Mouse (Mus musculus): Measurements from ENCODE around the gene Syngr1.
A peak's percentile ranks its signal among the peaks of the same experiment; 100 is the strongest.

Gene Syngr1

DNA sequence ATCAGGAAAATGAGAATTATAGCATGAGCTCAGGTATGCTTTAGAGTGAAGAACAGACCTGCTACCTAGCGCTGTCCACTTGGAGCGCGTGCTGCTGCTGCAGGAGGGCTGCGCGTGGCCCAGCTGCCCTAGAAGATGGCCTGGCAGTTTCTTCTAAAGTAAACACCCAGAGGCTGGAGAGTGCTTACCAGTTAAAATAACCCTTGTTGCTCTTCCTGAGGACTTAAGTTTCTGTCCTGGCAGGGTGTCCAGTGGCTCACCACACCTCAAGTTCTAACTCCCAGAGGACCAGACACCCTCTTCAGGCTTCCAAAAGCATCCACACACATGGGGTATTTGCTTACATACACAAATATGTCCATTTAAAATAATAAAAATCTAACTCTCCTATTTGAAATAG is 54.3 kb downstream of the Syngr1 start:
- no peak for DNase-seq (ENCODE audit: low read depth, low spot score)

DNA sequence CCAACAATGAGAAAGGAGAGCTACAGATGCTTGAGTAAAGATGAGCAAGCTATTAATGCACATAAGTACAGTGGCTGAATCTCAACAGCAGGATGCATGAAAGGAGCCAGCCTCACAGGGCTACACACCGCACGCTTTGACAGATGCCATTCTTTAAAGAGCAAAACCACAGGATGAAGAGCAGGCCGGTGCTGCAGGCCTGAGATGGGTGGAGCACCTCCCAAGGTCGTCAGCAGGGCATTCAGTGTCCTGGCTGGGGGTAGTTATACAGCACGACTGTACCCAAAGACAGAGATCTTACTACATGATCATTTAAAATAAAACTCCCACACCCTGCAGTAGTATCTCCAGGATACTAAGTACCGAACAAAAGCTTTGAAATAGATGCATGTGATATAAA is 55.0 kb downstream of the Syngr1 start:
- DNase-seq (ENCODE audit: low read depth, low spot score): no peak

DNA sequence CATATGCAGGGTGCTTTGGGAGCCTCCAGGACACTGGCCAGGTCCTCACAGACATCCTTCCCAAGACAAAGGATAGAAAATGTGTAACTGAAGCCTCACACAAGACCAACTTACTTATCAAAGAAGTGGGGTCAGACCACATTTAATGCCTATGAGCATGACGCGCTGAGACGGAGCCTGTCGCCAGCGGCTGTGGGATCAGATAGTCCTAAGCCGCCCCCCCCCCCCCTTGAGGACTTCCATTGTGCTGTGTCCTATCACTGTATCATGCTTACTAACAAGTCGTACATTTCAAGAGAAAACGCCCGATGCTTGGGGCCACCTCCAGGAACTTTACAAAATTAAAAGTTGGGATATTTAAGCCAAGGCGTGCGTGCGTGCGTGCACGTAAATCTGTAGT is 56.0 kb downstream of the Syngr1 start:
- DNase-seq (ENCODE audit: low read depth, low spot score): no peak

DNA sequence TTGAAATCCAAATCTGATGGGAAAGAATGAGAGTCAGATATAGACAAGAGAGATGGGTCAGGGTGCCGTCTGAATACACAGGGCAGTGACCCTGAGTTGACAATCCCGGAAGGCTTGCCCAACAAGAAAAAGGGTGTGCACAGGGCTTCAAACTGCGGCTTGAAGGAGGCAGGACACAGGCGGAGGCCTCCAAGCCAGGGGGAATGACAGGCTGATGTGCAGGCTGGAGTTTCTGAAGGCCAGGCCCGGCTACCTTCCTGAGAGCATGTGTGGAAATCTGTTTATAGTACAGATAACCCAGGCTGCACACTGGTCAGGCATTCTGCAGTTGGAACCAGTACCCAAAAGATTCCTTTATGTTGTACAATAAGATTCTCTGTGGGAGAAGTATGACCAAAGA is 56.4 kb downstream of the Syngr1 start:
- no peak for DNase-seq (ENCODE audit: low read depth, low spot score)

DNA sequence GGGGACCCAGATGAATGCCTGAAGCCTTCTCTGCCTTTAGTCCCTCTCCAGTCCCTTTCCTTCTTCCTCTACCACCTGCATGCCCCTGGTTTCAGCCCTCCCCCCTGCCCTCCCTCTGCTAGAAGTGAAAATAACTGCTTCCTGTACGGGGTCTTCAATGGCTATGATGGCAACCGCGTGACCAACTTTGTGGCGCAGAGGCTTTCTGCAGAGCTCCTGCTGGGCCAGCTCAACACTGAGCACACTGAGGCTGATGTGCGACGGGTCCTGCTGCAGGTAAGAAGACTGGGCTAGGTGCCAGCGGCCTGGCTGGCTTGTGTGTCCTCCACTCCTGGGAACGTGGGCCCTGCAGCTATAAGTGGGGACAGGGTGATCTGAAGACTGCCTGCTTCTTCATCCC is 57.4 kb downstream of the Syngr1 start:
- no peak for DNase-seq (ENCODE audit: low read depth, low spot score)

DNA sequence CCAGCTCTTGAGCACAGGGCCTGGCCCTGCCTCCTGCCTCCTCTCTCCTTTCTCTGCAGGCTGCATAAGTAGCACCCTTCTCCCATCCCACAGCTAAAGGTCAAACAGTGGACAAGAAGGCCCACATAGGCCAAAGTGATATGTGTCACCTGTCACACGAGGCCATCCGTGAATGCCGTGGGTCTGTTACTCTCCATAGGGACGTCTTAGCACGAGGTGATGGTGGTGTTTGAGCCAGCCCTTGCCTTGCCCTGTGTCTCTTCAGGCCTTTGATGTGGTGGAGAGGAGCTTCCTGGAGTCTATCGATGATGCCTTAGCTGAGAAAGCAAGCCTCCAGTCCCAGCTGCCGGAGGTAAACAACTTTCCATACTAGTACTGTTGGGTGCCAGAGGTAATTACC is 58.4 kb downstream of the Syngr1 start:
- no peak for DNase-seq (ENCODE audit: low read depth, low spot score)

DNA sequence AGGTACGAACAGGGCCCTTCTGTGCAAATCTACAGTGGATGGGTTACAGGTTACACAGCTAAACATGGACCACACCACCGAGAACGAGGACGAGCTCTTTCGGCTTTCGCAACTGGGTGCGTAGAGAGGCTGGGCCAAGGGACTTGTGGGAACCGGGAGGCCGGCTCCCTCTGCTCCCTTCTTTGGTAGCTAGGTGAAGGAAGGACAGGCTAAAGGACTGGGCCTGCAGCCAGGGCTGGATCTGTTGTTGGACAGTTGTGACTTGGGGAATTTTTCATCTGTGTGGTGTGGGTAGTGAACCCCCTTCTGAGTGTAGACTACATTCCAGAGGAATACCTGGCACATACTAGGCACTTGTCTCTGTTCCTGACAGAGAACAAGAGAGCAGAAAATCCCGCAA is 61.5 kb downstream of the Syngr1 start:
- DNase-seq (ENCODE audit: low read depth, low spot score): no peak

DNA sequence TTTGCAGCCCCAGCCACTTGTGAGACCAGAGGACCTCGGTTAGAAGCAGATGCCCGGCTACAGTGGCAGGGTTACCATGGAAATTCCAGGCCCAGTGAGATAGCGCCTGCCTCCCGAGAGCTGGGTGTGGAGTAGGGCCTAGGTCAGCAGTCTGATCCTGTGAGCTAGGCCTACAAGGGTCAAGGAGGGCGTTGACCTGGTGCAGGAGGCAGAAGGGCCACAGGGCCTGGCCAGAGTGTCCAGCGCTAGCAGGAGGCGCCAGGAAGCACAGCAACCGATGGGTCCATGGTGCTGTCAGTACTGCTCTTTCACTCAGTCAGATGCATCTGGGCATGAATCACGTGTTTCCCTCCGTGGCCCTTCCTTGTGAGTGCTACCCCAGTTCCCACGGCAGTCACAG is 62.6 kb downstream of the Syngr1 start:
- DNase-seq (ENCODE audit: low read depth, low spot score): no peak

DNA sequence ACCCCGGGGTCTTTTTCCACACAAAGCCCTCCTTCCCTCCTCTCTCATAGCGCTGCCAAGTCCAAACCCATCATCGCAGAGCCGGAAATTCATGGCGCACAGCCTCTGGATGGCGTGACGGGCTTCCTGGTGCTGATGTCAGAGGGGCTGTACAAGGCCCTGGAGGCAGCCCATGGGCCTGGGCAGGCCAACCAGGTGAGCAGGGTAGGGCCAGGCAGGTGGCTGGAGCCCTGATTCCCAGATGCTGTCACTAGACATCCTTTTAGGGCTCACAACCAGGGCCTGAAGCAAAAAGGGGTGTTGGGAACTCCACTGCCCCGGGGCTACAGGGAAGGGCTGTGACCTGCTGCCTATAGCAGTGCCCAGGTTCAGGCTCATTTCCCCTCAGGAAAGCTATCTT is 64.6 kb downstream of the Syngr1 start:
- no peak for DNase-seq (ENCODE audit: low read depth, low spot score)

DNA sequence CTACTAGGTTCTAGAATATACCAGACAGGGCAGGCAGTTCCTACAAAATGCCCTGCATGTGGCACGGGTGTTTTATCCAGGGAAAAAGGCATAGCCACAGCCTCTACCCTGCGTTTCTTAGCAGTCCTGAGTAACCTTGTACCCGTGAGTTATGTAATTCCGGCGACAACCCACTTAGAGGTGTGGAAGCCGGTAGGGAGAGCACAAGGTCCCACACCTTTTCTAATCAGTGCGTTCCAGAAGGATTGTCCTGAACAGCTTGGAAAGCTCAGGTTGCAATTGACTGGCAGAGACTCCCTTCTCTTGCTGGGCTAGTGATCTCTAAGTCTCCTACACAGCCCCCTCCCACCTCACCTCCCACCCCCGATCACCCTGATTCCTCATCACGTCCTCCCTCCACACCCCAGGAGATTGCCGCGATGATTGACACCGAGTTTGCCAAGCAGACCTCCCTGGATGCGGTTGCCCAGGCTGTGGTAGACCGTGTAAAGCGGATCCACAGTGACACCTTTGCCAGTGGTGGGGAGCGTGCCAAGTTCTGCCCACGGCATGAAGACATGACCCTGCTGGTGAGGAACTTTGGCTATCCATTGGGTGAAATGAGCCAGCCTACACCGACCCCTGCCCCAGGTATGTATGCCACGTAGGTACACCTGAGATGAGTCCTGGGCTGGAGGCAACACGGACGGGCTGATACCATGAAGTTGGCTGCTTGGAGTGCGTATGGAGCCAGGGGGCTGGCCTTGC is 66.2 kb downstream of the Syngr1 start:
- no peak for DNase-seq (ENCODE audit: low read depth, low spot score)

DNA sequence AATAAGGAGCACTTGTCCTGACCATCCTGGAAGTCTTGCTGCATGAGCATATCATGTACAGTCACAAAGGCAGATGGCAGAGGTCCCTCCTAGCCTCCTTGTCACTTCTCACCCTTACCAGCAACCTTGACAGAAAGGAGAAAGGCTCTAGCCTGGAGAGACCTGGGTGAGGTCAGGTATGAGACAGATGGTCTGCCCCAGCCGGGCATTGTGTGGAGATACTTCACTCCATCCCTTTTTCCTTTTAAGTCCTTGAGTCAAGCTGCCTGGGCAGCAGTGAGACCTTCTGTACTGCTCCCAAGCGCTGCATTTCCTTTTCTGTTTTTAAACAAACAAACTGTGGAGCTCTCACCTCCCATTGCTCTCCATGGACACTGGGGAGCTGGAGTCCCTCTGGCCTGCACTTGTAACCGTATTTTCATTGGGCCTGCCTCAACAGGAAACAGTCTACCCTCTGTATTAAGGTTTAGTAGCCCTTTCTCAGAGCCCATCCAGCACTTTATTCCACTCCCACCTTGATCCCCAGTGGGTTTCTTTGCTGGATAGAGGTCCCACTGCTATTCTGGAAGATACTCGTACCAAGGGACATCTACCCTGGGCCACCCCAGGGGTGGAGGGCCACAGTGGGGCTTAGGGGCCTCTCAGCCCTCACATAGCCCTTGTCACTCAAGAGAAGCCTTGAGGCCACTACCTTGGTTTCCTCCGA is 67.0 kb downstream of the Syngr1 start:
- DNase-seq (ENCODE audit: low read depth, low spot score): no peak

DNA sequence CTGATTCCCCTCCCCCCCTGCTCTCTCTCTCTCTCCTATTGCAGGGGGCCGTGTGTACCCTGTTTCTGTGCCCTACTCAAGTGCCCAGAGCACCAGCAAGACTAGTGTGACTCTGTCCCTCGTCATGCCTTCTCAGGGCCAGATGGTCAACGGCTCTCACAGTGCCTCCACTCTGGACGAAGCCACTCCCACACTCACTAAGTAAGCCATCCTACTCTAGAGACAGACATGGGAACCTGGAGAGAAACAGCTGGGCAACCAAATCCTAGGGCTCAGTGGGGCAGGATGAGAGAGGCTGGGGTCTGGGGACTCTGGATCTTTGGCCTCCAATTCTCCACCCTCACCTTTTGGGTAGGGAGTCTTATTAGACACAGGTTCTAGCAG is 67.6 kb downstream of the Syngr1 start:
- DNase-seq (ENCODE audit: low read depth, low spot score): no peak

DNA sequence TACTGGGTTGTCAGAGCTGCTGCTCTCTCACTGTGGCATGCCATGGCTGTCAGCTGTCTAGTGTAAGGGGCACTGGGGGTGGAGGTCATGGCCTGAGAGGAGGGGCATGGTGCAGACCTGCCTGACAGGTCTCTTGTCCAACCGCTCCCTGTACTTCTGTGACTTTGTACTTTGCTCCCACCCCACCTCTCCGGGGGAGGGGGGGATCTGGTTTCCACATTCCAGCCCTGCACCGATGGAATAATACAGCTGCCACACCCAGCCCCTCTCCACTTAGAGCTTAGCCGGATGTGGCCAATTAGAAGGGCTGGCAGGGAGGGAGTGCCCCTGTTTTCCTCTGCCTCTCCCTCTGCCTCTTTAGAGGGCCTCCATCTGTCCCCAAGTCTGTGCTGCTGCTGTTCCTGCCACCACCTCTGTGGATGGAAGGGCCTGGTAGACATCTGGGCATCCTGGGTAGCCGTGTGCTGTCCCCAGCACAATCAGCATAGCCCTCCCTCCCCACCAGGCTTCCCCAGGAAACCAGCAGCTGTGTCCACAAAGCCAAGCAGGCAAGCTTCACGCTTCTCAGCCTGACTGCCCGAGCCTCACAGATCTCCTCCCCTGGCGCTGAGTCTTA is 68.3 kb downstream of the Syngr1 start:
- peak; percentile 54 for DNase-seq (ENCODE audit: low read depth, low spot score)

DNA sequence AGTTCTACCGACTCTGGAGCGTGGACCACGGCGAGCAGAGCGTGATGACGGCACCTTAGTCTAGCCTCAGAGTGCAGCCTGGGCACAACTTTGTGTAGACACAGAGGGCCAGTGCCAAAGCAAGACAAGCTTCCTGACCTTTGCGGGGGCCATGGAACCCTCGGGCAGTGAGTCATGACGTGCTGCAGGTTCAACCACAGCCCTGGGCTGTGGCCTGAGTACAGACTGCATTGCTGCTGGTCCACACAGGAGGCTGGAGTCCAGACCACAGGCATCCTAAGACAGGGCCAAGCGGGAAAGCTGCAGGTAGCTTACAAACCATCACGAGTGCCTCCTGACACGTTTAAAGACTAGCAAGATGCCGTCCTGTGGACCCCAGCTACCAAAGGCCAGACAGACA is 69.1 kb downstream of the Syngr1 start:
- no peak for DNase-seq (ENCODE audit: low read depth, low spot score)

DNA sequence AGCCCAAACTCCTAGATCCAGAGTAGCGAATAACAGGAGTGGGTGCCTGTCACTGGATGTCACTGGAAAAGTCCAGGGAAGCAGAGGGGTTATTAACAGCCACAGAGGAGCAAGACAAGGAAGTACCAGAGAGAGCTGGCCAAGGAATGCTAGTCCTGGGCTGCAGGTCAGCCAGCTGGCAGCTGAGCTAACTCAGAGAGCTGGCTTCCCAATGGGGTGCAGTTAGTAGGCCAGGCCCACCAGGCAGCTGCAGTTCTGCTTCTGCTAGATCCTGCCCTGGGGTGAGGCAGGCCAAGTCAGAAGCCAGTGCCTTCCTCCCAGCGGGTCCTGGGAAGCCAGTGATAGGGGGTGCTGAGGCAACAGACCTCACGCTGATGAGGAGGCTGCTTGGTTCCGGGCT is 69.6 kb downstream of the Syngr1 start:
- DNase-seq (ENCODE audit: low read depth, low spot score): no peak

DNA sequence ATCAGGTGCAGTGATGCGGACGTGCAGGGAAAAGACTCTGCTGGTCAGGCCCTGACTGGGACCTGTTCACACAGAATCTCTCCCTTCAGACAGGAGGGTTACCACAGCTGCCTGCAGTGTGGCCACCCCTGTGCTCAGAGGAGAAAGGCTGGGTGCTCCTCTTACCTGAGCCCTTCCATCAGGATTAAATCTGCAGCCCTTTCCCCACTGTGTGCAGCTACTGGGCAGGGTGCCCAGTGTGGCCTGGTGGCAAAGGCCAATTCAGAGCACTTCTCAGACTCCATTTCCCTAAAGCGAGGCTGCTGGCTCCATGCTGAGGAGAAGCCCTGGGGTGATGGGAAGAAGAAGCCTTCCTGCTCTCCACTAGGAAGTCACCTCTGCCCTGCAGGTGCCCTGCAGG is 70.1 kb downstream of the Syngr1 start:
- no peak for DNase-seq (ENCODE audit: low read depth, low spot score)

DNA sequence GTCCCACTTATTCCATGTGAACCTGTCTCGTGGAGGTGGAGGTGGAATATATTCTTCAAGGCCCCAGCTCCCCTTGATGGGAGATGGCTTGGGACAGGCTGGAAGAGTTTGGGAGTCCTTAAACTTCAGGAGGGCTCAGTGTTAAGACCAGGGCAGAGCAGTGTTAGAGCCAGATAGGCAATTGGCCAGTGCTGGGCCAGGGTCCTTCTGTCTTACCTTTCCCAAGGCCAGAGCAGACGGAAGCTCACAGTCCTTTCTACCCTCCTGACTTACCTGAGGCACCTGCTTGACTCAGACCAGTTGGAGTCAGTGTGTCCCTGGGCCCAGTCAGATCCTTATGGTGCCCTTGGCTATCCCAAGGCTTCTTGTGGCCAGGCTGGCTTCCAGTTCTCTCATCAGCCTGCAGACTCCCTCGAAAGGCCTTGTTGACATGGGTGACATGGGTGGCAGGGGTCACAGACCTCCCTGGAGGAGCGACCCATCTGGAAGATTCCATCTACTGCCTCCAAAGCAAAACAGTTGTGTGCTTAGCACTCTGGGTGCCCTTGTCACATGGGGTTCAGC is 71.3 kb downstream of the Syngr1 start:
- DNase-seq (ENCODE audit: low read depth, low spot score): no peak

DNA sequence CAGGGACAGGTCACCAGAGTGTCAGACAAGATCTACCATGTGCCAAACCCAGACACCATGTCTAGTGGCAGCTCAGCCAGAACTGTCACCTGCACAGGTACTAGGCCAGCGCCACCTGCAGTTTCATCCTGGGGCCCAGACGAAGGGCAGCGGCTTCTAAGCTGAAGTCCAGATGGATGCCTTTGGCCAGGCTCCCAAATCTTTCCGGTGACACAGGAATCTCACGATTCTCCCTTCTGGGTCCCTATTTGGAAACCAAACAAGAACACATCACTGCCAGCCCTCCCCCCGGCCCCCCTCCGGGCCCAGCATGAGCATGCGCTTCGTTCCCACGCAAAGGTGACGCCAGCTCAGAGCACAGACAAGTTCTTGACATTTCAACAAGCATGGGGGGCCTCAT is 72.1 kb downstream of the Syngr1 start:
- DNase-seq (ENCODE audit: low read depth, low spot score): peak; percentile 99

DNA sequence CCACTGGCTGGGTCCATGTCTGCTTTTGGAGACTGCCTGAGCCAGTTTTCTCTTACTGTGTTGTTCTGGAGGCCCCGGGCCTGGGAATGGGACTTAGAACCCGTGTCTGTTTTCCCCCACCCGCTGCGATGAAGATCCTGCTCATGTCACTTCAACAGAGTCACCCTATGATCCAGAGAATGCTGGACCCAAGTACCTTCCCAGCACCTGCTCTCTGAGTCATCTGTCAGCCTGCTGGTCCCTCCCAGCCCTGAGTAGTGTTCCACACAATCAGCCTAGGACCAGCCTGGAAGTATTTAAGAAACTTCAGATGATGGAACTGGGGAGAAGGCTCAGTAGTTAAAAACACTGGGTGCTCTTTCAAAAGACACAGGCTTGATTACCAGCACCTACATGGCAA is 72.6 kb downstream of the Syngr1 start:
- peak; percentile 88 for DNase-seq (ENCODE audit: low read depth, low spot score)

DNA sequence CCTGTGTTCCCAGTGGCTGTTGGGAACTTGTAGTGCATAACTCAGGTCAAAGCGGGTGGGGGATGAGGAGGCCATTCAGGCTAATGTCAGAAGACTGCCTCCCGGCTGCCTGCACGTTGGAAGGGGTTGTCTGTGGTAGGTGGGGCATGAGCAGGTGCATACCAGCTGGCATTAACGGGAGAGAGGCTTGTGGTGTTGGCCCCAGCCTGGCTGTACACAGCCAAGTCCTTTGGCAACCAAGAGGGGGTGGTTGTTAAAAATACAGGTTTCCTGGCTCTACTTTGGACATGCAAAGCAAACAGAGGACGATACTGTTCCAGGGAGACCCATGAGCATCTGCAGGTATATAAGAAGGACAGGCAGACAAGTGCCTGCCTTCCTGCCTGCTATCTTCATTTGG is 74.3 kb downstream of the Syngr1 start:
- peak; percentile 95 for DNase-seq (ENCODE audit: low read depth, low spot score)
